Mouse (Mus musculus) olfactory bulb, adult 2 months (tissue): ENCODE results near the gene Mybbp1a. TPM values are rescaled to one million over a fixed set of nuclear protein-coding genes. Genes with fewer than 3 reads are reported as not detected.

Experiments used
- H3K27ac ChIP-seq: fragments of 200-500 bp; 2 replicates; pipeline ENCODE4 v1.5.1; 2012; ENCODE audit warnings: low read depth, low read length; ENCODE audit not compliant: insufficient read depth
- H3K4me1 ChIP-seq: fragments of 200-500 bp; 2 replicates; pipeline ENCODE4 v1.6.1; 2012; ENCODE audit warnings: low read length; ENCODE audit not compliant: control insufficient read depth, insufficient read depth
- H3K4me3 ChIP-seq: fragments of 200-500 bp; 2 replicates; pipeline ENCODE4 v1.5.1; 2012; ENCODE audit warnings: mild to moderate bottlenecking, low read depth, low read length, moderate library complexity; ENCODE audit not compliant: insufficient read depth
- CTCF ChIP-seq: fragments of 200-500 bp; IDR thresholded peaks from 2 replicates; pipeline ENCODE4 v1.5.1; 2012; ENCODE audit warnings: low read depth, mild to moderate bottlenecking, low read length, moderate library complexity; ENCODE audit not compliant: insufficient read depth
- POLR2A ChIP-seq: fragments of 200-500 bp; IDR thresholded peaks from 2 replicates; pipeline ENCODE4 v1.6.1; 2012; ENCODE audit warnings: mild to moderate bottlenecking, low read depth, low read length, moderate library complexity; ENCODE audit not compliant: insufficient read depth
- WGBS: fragments of 180-500 bp; shearing (Covaris S2); methylation state at CpG from one replicate; pipeline ENCODE4 v1.1.7; 2018; 5-methylcytosine and 5-hydroxymethylcytosine counted together
- polyA plus RNA-seq: library from polyadenylated mRNA; stranded (reverse); fragments of >200 nt; gene quantifications from 2 replicates; pipeline ENCODE4 v1.2.4, GENCODE M21; 2012; ENCODE audit warnings: low replicate concordance; ENCODE audit not compliant: missing spikeins, insufficient read depth, insufficient read length

Gene Mybbp1a
- polyA plus RNA-seq, 1 experiment = not detected

DNA sequence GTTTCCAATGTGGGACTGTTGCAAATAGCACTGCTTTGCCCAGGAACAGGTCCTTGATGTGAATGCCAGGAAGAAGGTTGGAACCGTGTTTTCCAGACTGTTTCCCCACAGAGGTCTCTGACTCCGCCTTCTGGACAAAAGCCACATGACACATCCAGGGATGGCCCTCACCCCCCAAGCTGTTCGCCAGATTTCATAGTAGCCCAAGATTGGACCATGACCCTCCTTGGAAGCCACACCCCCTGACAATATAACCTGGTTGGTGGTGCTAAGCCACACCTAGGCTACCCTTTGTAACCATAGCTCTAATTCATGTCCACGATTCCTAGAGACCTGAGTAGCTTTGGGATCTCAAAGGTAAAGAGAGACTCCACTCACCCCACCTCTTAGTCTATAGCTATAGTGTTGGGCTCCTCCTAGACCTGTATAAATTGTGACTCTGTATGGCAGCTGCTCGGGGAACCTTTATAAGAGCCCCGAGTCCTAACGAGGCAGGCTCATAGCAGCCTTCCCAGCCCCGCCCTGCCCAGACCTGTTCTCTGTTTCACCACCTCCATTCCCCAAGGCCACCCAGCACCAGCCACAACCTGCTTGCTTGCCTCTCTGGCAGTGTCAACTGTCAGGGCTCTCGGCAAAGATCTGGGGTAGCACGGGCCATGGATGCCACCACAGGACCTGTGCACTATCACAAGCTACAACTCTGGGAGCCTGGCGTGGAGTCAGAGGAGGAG, 6.0 kb upstream of the Mybbp1a start, which contains the start of gene Ggt6:
Gene Ggt6 (plus strand): TSS at position 564 of the 731 bp plus-strand sequence.
- TF ChIP-seq CTCF = no peak
- no peak for TF ChIP-seq POLR2A
- WGBS = 71% methylated on average over 11 of the region's 11 CpGs

DNA sequence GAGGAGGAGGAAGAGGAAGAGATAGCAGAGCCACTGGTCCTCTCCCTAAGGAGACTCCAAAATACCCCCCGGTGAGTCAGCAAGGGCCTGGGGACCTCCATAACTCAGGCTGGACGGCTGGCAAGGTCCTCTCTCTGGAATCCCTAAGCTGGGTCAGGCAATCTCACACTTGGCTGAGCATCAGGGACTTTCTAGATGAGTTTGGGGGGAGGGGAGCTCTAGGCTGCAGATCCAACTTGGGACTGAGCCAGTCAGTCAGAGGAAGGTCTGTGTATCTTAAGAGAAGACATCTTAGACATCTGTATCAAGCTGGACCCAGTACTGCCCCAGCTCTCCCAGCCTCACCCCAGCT, 5.5 kb upstream of the Mybbp1a start:
- Histone ChIP-seq H3K4me1 (peaks cover 18% of the 10 kb centered on the region), H3K4me3 (no peak overlapping the region), H3K27ac (no peak overlapping the region)
- WGBS = 44% methylated on average over 2 of the region's 2 CpGs
- TF ChIP-seq CTCF (no peak), POLR2A (no peak)

More for the DNA sequence above, 6.0 kb upstream of the Mybbp1a start, which contains the start of gene Ggt6:
- H3K4me3 ChIP-seq = no peak within 1 kb of the TSS
- no peak within 1 kb of the TSS for H3K27ac ChIP-seq
- peaks cover 18% of the 10 kb centered on the region for H3K4me1 ChIP-seq

DNA sequence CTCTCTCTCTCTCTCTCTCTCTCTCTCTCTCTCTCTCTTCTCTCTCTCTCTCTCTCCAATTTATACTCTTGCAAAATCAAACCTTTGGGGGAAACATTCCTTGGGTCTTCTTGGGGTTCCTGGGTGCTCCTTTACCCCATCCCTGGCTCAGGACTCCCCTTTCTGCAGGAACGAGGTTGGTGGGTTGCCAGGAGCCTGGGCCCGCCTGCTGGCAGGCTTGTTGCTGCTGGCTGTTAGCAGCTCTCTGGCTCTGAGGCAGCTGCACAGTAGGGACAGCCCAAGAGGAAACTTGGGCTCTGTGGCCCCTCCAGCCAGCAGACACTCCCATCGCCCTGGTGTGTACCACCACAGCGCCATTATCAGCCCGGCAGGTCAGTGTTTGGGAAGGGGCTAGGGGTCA, 4.9 kb upstream of the Mybbp1a start:
- 56% methylated on average over 5 of the region's 5 CpGs for WGBS
- TF ChIP-seq CTCF (no peak), POLR2A (no peak)
- H3K27ac ChIP-seq = no peak overlapping the region
- H3K4me1 ChIP-seq = peaks cover 18% of the 10 kb centered on the region
- no peak overlapping the region for H3K4me3 ChIP-seq

DNA sequence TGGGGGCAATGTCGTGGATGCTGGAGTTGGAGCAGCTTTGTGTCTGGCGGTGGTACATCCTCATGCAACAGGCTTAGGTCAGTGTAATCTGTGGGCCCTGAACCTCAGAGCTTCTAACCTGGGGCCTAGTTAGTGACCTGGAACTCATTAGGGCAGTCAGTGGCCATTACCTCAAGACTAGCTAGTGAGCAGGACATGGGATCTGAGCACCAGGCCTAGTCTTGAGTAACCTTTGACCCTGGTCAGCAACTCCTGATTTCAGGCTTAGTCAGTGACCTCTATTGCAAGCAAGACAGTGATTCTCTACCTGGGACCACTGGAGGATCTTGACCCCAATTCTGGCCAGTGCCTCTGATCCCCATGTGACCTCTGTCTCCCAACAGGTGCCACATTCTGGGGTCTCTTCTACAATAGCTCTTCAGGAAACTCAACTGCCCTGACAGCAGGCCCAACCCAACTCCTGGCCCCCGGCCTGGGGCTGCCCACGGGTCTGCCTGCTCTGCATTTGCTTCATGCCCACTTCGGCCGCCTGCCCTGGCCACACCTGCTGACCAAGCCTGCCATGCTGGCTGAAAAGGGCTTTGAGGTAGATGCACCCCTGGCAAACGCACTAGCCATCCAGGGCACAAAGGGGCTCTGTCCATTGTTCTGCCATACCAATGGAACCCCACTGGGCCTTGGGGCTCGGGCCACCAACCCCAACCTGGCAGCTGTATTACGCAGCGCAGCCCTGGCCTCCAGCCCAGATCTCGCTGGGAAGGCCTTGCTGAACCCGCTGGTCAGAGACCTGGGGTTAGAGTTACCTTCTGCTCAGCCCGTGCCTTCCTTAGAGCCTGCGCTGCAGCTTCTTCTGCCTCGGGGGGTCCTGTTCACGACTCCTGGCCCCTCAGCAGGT, 4.2 kb upstream of the Mybbp1a start:
- TF ChIP-seq CTCF (no peak), POLR2A (no peak)
- no peak overlapping the region for H3K4me3 ChIP-seq
- peaks cover 19% of the 10 kb centered on the region for H3K4me1 ChIP-seq
- 66% methylated on average over 16 of the region's 16 CpGs for WGBS
- H3K27ac ChIP-seq = no peak overlapping the region

DNA sequence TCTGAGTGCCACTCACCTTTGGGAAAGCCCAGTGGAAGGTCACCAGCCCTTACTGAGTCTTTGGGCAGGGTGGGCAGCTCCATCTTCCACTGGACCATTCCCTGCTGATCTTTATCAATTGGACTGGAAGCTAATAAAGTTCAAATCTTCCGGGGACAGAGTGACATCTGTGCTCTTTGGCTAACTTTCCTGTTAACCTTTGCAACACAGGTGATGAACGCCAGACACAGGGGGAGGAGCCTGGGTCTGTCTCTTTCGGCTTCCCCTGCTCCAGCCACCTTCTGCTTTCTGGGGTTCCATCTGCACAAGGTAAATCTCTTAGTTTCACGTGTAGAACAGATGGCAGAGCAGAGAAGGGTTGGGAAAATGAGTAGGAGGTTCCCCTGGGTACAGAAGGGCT, 2.7 kb upstream of the Mybbp1a start:
- H3K4me1 ChIP-seq = peaks cover 25% of the 10 kb centered on the region
- 79% methylated on average over 4 of the region's 4 CpGs for WGBS
- no peak overlapping the region for H3K27ac ChIP-seq
- no peak overlapping the region for H3K4me3 ChIP-seq
- no peak for TF ChIP-seq CTCF
- TF ChIP-seq POLR2A = no peak

DNA sequence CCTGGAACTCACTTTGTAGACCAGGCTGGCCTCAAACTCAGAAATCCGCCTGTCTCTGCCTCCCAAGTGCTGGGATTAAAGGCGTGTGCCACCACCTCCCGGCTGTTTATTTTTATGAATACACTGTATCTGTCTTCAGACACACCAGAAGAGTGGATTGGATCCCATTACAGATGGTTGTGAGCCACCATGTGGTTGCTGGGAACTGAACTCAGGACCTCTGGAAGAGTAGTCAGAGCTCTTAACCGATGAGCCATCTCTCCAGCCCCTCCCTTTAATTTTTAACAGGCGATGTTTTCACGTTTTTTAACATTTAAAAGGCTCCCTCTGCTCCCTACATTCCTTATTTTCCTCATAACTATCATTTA, 574 bp upstream of the Mybbp1a start:
- H3K4me1 ChIP-seq = peaks cover 22% of the 10 kb centered on the region
- 31% methylated on average over 6 of the region's 6 CpGs for WGBS
- peak overlapping the region; percentile 76 for H3K4me3 ChIP-seq
- peak overlapping the region; percentile 53; the same call in 1 of the 2 replicates for H3K27ac ChIP-seq

DNA sequence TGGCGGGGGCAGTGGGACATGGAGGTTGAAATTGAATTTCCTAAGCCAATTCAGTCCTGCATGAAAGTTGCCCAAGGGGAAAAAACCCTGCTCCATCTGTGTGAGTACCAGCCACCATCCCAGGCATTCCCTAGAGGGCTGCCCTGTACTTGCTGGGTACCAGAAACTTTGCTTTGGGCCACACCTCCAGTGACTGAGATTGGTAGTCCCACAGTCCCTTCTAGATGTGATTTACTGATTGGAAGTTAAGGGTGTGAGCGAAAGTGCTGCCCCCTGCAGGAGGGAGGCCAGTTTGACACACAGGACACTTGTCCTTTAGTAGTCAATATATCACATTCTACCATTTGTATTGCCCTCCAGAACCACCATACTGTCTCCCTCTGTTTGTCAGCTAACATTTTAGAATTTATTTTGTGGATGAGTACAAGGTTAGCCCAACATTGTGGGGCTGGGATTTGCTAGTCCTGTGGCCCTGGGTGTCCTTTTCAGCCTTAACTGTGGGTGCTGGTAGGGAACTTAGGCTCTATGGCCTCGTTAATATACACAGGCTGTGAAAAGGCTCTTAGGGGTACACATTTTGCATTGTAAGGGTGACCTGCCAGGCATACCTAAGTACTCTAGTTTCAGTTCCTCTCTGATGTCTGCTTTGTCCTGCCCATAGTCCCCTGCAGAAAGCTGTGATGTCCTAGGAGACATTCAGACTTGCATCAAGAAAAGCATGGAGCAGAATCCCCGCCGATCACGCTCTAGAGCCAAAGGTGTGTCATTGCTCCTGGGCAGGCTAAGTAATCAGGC, 5.4 kb downstream of the Mybbp1a start:
- TF ChIP-seq CTCF (peak; percentile 46; the same call in 1 of the 2 replicates), POLR2A (no peak)
- no peak overlapping the region for H3K4me3 ChIP-seq
- 87% methylated on average over 6 of the region's 6 CpGs for WGBS
- peaks cover 8% of the 10 kb centered on the region for H3K4me1 ChIP-seq
- no peak overlapping the region for H3K27ac ChIP-seq

DNA sequence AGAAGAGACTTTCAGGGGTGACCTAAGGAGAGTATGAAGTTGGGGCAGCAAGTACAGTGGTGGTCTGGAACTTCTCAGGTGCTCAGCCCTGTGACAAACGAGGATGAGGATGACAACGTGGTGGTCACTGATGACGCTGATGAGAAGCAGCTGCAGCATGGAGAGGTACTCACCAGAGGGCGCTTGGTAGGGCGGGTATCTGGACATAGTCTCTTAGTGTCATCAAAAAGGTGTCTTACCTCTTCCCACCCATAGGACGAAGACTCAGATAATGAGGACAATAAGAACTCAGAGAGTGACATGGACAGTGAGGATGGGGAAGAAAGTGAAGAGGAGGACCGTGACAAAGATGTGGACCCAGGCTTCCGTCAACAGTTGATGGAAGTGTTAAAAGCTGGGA, 6.3 kb downstream of the Mybbp1a start:
- Histone ChIP-seq H3K27ac (no peak overlapping the region), H3K4me1 (0 out of 2 replicates have a peak, but pooled peaks cover 2% of the 10 kb centered on the region), H3K4me3 (no peak overlapping the region)
- 86% methylated on average over 8 of the region's 8 CpGs for WGBS
- no peak for TF ChIP-seq CTCF
- no peak for TF ChIP-seq POLR2A
